Mouse (Mus musculus): ENCODE results near the gene Bcan.

Gene Bcan

DNA sequence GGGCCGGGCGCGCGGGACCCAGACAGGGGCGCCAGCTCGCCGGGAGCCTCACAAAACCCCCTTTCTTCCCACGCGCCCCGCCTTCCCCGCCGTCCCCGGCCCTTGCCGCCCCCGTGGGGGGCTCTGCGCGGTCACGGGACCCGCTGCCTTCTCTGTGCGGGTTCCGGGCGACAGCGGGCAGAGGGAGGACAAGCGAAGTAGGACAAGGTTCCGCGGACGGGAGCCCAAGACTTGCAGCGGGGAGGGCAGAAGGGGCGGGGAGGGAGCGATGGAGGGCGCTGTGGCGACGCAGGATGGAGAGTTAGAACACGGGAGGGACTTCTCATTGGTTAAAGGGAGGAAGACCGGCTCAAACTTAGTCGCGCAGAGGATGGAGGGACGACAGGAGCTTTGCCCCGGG, at the start of gene Bcan:
Gene Bcan, minus strand, starts transcription at position 50 of the 400 bp plus-strand sequence.
- no peak for DNase-seq

- DNase-seq: peak; percentile 76
Measured at GRCm38 (mm10) chr3:88049532-88049931, 49.5 kb upstream of the Bcan start.

GRCm38 (mm10) chr3:88042661-88043421, 42.8 kb upstream of the Bcan start, which contains the start of gene Gpatch4:
TSS of gene Gpatch4 (plus strand) at chr3:88043108.
- DNase-seq: peak; percentile 98

GRCm38 (mm10) chr3:88035561-88036293, 35.7 kb upstream of the Bcan start:
- no peak for DNase-seq

DNA sequence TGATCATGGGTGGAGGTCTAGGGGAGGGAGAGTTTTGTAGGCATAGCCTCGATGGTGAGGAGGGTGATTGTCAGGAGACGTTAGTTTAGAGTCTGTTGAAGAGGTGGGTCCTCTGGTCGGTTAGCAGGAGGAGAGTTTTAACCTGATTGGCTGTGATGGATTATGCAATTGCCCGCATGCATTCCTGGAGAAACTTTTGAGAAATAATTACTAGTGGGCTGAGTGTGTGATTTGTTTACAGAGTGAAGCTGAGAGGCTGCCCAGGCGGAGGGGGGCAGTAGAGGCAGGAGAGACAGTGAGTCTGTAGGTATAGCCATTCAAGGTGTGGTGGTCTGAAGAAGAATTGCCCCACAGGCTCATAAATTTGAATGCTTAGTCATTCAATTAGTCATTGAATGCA, 33.5 kb upstream of the Bcan start:
- DNase-seq: peak; percentile 74

GRCm38 (mm10) chr3:88030608-88031395, 30.8 kb upstream of the Bcan start:
- peak; percentile 87 for DNase-seq

DNA sequence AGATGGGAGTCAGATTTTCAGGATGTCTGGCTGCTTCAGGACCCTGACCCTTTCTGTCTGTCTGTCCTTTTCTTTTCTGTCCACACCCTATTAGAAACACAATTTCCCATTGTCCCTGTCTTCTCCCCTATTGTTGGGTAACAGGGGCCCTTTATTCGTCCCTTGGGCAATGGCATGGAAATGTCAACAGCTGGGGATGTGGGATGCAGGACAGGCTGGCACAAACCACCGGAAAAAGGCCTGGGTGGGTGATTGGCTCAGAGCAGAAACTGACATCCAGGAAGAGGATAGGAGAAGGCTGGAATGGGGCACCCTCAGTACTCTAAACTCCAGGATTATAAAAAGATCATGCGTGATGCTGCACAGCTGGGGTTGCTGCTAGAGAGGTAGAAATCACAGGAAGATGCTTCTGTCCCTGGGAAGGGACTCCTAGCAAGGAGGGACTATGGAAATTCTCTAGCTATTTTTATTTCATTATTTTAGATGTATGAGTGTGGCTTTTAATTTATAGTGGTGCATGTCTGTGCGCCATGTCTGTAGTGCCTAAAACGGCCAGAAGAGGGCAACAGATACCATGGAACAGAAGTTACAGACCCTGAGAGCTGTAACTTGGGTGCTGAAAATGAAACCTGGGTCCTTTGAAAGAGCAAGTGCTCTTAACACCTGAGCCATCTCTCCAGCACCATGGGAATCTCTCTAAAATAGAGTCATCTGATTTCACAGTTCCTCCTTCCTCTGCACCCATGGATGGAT, 27.6 kb upstream of the Bcan start, which contains the start of gene Hapln2:
Gene Hapln2, minus strand, starts transcription at position 150 of the 753 bp plus-strand sequence.
- peak; percentile 41 for DNase-seq

DNA sequence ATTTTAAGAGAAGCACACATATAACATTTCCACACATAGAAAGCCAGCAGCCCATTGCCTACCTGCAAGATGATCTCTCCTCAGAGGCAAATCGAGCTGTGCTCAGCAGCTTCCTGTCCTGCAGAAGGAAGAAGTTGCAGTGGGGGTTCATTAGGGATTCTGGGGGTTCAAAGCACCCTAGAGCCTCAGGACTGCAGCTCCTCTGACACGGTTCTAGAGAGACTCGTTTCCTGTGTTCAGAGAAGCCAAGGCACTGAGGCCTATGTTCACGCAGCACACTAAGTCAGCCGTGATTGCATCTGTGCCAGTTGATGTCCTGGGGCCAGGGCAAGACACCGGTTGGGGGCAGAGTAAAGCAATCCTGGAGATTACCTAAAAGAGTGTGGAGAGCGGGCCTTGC, 26.8 kb upstream of the Bcan start:
- no peak for DNase-seq

DNA sequence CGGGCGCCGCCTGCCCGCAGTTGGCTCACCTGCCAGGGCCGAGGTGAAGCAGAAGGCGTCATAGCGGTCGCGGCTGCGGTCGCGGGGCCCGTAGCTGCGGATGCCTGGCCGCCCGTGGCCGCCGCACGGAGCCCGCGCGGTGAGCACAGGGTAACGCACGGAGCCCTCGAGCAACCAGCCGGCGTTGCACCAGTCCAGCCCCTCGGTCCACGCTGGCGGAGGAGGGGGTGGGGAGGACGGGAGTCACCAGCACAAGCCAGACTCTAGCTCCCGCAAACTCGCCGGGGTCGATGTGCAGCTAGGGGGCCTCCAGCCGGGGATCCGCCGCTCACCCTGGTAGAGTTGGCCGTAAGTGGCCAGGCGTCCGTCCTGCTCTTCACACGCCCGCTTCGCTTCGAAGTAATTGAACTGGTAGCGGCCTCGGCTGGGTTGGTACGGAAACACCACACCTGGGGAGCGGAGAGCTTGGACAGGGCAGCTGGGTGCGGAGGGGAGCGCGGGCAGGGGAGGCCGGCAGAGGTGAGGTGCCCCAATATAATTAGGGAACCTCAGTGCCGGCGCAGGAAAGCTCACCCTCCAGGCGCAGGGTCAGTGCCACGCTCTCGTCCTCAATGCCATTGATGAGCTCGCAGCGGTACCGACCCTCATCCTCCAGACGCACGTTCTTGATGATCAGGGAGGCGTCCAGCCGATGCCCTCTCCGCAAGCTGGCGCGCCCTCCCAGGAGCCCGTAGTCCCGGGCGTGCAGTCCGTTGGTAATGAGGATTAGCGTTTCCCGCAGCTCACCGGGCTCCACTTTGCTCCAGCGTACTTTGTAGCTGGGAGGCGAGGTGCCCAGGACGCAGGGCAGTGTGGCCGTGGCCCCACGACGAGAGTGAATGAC, 23.4 kb upstream of the Bcan start:
- DNase-seq: no peak

- peak; percentile 98 for DNase-seq
Measured at GRCm38 (mm10) chr3:88022322-88023191, 22.5 kb upstream of the Bcan start.

DNA sequence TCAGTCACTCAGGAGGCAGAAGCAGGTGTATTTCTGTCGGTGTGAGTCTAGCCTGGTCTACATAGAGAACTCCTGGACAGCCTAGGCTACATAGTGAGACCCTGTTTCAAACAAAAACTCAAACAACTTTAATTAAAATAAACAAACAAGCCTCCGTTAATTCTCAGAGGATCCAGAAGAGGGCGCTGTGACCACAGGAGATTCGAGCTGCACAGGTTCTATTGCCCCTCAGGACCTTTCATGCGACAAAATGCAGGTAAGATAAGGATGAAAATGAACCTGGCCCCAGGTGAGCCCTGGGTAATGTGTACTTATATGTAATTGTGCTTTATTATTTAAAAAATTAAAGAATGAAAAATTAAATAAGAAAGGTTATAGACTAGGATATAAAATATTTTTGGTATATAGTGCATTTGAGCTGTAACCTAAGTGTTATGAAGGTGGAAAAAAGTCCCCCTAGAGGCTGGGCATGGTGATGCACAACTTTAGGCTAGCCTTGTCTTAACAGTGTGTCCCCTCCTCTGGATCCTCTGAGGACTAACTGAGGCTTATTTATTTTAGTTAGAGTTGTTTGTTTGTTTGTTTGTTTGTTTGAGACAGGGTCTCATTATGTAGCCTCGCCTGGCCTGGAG, 10.7 kb upstream of the Bcan start:
- DNase-seq: peak; percentile 66

DNA sequence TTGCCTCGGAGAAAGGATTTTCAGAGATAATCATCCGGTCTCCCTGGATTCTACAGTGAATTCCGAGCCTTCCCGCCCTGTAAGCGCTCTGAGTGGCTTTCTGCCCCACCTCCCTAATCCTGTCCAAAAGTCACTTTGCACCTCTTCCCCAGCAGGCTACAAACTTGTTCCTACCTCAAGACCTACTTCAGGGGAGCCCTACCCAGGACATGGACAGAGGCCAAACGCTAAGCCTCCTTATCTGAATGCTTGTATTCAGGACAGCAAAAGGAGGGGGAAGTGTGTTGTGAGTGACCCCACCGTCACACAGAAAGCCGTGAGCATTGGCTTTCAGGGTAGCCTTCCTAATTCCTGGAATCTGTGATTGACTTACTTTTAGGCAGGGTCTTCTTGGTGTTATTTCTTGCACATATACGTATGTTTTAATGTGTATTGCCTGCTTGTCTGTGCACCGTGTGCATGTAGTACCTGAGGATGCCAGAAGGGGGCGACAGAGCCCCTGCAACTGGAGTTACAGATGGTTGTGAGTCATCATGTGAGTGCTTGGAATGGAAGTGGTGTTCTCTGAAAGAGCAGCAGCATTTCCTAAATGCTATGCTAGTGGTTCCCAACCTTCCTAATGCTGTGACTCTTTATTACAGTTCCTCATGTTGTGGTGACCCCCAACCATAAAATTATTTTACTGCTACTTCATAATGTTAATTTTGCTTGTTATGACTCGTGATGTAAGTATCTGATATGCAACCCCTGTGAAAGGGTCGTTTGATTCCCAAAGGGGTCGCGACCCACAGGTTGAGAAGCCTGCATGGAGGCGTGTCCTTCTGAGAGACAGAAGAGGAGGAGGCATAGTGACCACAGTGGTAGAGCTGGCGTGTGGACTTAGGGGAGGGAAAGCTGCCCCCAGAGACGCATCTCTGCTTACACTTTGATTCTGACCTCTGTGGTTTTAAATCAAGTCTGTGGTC, 6.1 kb upstream of the Bcan start:
- DNase-seq: peak; percentile 81

DNA sequence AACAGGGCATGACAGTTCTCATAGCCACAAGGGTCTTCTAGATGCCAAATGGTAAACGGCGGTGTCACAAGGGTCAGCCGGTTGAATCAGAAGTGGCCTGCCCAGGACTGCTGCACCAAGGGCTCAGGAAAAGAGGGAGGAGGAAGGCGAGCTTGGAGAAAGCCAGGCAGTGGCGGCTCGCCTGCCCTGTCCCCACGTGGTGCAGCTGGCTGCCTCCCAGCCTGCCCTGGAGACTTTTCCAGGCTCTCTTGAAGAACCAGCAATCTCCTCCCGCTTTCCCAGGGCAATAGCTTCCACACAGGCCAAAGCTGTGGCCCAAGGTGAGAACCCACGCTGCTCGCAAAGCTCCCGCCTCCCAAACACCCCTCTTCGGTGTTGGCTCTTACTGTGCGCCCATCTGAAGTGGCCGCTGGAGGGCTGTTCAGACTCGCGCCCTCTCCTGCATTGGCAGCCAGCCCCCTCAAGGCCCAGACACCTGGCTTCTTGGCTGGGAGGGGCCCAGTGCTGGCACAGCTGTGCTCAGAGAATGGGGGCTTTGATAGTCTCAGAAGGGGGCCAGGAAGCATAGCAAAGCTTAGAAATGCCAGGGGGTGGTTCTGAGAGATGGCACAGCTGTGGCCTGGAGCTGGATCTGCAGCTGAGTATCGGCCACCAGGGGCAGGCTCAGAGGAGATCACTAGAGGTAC, 2.4 kb upstream of the Bcan start:
- peak; percentile 75 for DNase-seq

DNA sequence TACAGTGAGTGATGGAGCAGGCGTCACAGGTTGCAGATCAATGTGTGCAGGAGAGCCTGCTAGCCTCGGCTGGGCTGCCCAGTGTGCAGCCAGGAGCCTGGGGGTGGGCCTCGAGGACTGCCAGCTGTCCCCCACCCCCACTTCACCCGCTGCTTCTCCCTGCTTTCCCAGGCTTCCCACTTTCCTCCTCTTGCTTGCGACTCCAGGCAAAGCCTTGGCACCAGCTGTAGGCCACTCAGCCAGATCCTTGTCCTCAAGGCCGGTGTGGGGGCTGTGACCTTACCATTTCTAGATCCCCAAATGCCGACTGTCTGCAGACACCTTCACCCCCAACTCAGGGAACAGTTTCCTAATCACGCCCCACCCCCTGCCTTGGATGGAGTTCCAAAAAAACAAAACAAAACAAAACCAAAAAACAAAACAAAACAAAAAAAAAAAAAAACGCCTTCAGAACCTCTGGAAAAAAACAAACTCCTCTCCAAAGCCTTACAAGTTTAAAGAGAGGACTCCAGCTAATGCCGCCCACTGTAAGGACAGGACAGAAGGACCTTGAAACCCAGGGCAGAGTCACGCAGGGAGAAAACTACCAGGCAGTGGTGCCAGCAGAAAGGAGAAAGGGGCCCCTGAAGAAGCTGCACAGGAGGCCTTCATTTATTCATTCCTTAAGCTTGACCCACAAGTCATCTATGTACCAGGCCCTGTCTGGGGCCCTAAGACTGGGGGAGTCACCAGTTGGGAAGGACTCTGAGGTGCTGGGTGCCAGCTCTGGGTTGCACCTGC, 976 bp upstream of the Bcan start:
- no peak for DNase-seq

GRCm38 (mm10) chr3:87999243-87999895, 661 bp downstream of the Bcan start:
- DNase-seq: no peak

GRCm38 (mm10) chr3:87998747-87999146, 1.3 kb downstream of the Bcan start:
- no peak for DNase-seq
